Mouse (Mus musculus): ENCODE data around the gene Agrp. TPM values are rescaled to one million over a fixed set of nuclear protein-coding genes. Genes with fewer than 3 reads are reported as not detected.

Agrp gene
- total and polyA plus RNA-seq, 2 experiments from 2014 or later, result 0.53 TPM; not detected in 1

DNA sequence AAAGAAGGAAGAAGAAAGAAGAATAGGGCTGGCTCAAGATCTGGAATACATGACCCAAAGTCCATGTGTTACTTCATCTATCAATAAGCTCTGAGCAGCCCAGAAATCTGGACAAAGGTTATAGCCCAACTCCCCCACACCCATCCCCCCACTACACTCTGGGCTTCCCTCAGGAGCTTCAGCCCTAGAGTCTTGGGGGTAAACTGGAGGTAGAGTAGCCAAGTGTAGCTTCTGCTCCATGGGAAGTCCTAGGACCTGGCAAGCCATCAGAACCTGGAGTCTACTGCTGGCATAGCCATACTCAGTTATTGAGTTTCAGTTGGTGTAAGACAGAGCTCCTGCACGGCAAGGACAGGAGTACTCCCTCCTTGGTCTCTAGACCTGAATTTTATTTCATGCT lies 87.7 kb downstream of the Agrp start:
- no peak for ATAC-seq (ENCODE audit: insufficient read depth, low read depth)

DNA sequence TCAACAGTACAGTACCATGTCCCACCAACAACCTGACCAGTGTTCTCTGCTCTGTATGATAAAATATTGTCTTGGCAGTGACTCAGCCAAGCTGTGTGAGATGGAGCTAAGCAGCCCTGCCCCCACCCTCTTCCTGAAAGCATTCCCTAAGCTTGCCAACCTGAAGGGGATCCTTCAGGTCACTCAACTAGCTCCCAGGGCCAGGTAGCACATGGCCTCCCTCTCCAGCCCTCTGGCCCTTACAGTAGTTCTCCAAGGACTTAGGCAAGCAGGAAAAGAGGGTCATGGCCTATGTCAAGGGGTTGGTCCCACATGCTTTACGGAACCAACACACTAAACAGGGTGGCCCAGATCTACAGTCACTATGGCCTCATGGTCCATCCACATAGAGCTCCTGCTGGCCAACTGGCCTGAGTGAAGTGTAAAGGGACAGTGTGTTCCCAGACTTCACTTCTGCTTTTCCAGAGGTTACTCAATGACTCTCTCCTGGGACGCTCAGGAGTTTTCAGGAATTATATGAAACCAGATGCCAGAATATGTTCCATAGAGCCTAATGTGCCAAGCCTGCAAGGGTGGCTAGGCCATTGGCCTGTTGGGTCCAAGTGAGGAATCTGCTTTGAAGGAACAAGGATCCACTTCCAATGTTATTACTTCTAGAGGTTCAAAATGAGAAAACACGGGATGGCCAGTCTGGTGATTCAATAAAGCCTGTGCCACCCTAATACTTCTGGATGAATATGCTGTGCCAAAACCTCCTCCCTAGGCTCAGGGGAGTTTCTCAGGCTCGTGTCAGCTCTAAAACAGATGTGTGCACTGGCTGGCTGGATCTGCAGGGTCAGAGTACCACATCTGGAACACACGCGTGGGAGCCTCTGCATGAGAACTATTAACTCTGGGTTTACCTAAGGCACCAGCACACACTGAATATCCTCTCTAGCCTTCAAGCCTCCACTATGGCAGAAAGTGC lies 90.5 kb downstream of the Agrp start:
- Histone ChIP-seq H3K36me3 (replicated peaks; ENCODE audit: control insufficient read depth, insufficient read depth, low read length) (peaks cover 4% of the 10 kb centered on the region), H3K9me3 (replicated peaks; ENCODE audit: control insufficient read depth, low read length) (no peaks in the 10 kb centered on the region), H3K4me1 (ENCODE audit: control insufficient read depth, insufficient read depth) (peaks cover 36% of the 10 kb centered on the region), H3K27me3 (ENCODE audit: control insufficient read depth, insufficient read depth, low read length) (no peaks in the 10 kb centered on the region), H3K4me3 (ENCODE audit: low read depth, low read length) (no peak overlapping the region), H3K9ac (replicated peaks; ENCODE audit: low read depth, low read length) (no peak overlapping the region), H3K4me2 (ENCODE audit: low read depth, low read length) (no peak overlapping the region), H3K27ac (ENCODE audit: low read depth) (no peak overlapping the region)
- WGBS, result 79% methylated on average over 6 of the region's 6 CpGs
- TF ChIP-seq EP300 (IDR thresholded peaks at IDR 0.05; ENCODE audit: low read depth) (no peak), CTCF (IDR thresholded peaks at IDR 0.05; ENCODE audit: low read depth) (no peak)
- no peak for DNase-seq (ENCODE audit: low spot score)
- no peak for ATAC-seq (ENCODE audit: insufficient read depth, low read depth)

More for the DNA sequence above, 87.7 kb downstream of the Agrp start:
- no peak overlapping the region for H3K27ac ChIP-seq (ENCODE audit: low read depth)
- H3K9ac ChIP-seq (replicated peaks; ENCODE audit: low read depth, low read length), result no peak overlapping the region
- TF ChIP-seq CTCF (IDR thresholded peaks at IDR 0.05; ENCODE audit: low read depth) (no peak), EP300 (IDR thresholded peaks at IDR 0.05; ENCODE audit: low read depth) (no peak)
- no peaks in the 10 kb centered on the region for H3K27me3 ChIP-seq (ENCODE audit: control insufficient read depth, insufficient read depth, low read length)
- H3K4me2 ChIP-seq (ENCODE audit: low read depth, low read length), result no peak overlapping the region
- no peak overlapping the region for H3K4me3 ChIP-seq (ENCODE audit: low read depth, low read length)
- no peaks in the 10 kb centered on the region for H3K9me3 ChIP-seq (replicated peaks; ENCODE audit: control insufficient read depth, low read length)
- H3K4me1 ChIP-seq (ENCODE audit: control insufficient read depth, insufficient read depth), result peaks cover 24% of the 10 kb centered on the region
- no peak for DNase-seq (ENCODE audit: low spot score)
- 77% methylated on average over 1 of the region's 1 CpGs for WGBS
- H3K36me3 ChIP-seq (replicated peaks; ENCODE audit: control insufficient read depth, insufficient read depth, low read length), result no peaks in the 10 kb centered on the region

DNA sequence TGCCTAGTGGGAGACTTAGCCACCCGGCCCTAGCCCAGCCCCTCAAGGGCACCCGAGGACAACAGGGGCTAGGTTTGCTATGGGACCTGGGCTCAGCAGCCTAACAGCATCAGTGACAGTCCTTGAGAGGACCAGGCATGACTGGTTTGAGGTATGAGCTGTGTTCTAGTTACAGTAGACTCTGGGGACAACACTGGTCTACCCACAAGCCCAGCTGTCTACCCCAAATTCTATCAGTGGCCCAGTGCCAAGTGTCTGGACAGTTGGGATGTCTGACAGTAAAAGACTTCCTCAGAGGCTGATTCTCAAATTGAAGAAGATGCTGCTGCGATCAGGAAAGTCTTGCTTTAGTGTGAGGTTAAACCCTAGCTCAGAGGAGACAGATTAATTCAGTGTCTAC lies 91.9 kb downstream of the Agrp start:
- peak overlapping the region; percentile 41; the same call in 1 of the 2 replicates for H3K27ac ChIP-seq (ENCODE audit: low read depth)
- H3K9me3 ChIP-seq (replicated peaks; ENCODE audit: control insufficient read depth, low read length), result no peaks in the 10 kb centered on the region
- no peak overlapping the region for H3K4me2 ChIP-seq (ENCODE audit: low read depth, low read length)
- WGBS, result 53% methylated on average over 3 of the region's 3 CpGs
- ATAC-seq (ENCODE audit: insufficient read depth, low read depth) (no peak), DNase-seq (ENCODE audit: low spot score) (no peak)
- H3K27me3 ChIP-seq (ENCODE audit: control insufficient read depth, insufficient read depth, low read length), result no peaks in the 10 kb centered on the region
- TF ChIP-seq CTCF (IDR thresholded peaks at IDR 0.05; ENCODE audit: low read depth) (no peak), EP300 (IDR thresholded peaks at IDR 0.05; ENCODE audit: low read depth) (no peak)
- H3K4me3 ChIP-seq (ENCODE audit: low read depth, low read length), result no peak overlapping the region
- H3K9ac ChIP-seq (replicated peaks; ENCODE audit: low read depth, low read length), result no peak overlapping the region
- peaks cover 5% of the 10 kb centered on the region for H3K36me3 ChIP-seq (replicated peaks; ENCODE audit: control insufficient read depth, insufficient read depth, low read length)
- H3K4me1 ChIP-seq (ENCODE audit: control insufficient read depth, insufficient read depth), result peaks cover 36% of the 10 kb centered on the region

DNA sequence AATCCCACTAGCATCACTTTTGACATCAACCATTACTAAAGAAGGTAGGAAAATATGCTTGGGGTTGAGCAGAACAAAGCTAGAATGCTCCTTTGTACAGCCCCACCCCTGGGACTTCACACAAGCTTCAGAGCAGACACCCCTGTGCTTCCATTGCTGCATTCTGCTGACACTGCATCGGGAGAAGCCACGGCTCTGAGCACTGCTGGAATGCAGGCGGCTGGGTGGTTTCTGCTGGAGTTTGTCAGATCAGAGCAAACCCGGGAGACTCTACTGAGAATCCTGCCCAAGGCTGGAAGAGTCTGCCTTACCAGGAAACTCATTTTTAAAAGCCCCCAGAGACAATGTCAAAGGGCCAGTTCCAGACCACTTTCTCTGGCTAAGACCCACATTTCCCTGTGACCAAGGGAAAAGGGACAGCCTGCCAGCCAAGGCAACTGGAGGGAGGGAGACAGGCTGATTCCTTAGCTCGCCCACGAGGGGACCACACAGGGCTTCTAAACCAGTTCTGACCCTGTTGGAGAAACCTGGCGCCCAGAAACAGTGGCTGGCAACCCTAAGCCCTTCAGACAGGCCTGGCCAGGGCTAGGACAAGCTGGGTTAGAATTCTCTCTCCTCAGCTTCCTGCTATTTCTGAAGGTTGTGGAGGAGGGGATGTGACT lies 92.5 kb downstream of the Agrp start:
- WGBS, result 39% methylated on average over 7 of the region's 7 CpGs

DNA sequence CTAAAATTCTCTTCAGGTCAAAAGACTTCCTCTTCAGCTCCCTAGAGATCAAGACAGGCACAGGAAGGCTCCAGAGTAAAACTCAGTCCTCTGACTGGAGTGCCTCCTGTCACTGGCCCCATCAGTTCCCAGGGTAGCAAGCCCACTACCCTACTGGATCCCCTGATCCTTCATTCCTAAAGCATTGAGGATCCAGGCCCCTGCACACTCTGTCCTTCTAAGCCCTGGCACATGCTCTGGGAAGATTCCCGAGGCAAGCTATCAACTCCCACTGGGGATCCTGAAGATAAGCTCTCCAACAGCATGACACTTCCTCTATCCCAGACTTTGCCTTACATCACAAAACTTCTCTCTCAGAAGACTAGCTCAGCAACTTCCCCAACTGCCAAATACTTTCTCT lies 93.5 kb downstream of the Agrp start:
- Histone ChIP-seq H3K36me3 (replicated peaks; ENCODE audit: control insufficient read depth, insufficient read depth, low read length) (peaks cover 16% of the 10 kb centered on the region), H3K27ac (ENCODE audit: low read depth) (peak overlapping the region; percentile 41), H3K4me3 (ENCODE audit: low read depth, low read length) (no peak overlapping the region), H3K4me2 (ENCODE audit: low read depth, low read length) (no peak overlapping the region), H3K9me3 (replicated peaks; ENCODE audit: control insufficient read depth, low read length) (no peaks in the 10 kb centered on the region), H3K9ac (replicated peaks; ENCODE audit: low read depth, low read length) (no peak overlapping the region), H3K4me1 (ENCODE audit: control insufficient read depth, insufficient read depth) (peaks cover 36% of the 10 kb centered on the region), H3K27me3 (ENCODE audit: control insufficient read depth, insufficient read depth, low read length) (no peaks in the 10 kb centered on the region)
- 5% methylated on average over 1 of the region's 1 CpGs for WGBS
- DNase-seq (ENCODE audit: low spot score) (peak; percentile 22), ATAC-seq (ENCODE audit: insufficient read depth, low read depth) (no peak)
- no peak for TF ChIP-seq EP300 (IDR thresholded peaks at IDR 0.05; ENCODE audit: low read depth)
- TF ChIP-seq CTCF (IDR thresholded peaks at IDR 0.05; ENCODE audit: low read depth), result no peak

More for the DNA sequence above, 92.5 kb downstream of the Agrp start:
- Histone ChIP-seq H3K4me1 (ENCODE audit: control insufficient read depth, insufficient read depth) (peaks cover 36% of the 10 kb centered on the region), H3K36me3 (replicated peaks; ENCODE audit: control insufficient read depth, insufficient read depth, low read length) (peaks cover 6% of the 10 kb centered on the region), H3K9ac (replicated peaks; ENCODE audit: low read depth, low read length) (no peak overlapping the region), H3K27ac (ENCODE audit: low read depth) (peak overlapping the region; percentile 41), H3K4me2 (ENCODE audit: low read depth, low read length) (no peak overlapping the region), H3K9me3 (replicated peaks; ENCODE audit: control insufficient read depth, low read length) (no peaks in the 10 kb centered on the region), H3K4me3 (ENCODE audit: low read depth, low read length) (no peak overlapping the region), H3K27me3 (ENCODE audit: control insufficient read depth, insufficient read depth, low read length) (no peaks in the 10 kb centered on the region)
- TF ChIP-seq EP300 (IDR thresholded peaks at IDR 0.05; ENCODE audit: low read depth) (no peak), CTCF (IDR thresholded peaks at IDR 0.05; ENCODE audit: low read depth) (no peak)
- DNase-seq (ENCODE audit: low spot score) (peak; percentile 33), ATAC-seq (ENCODE audit: insufficient read depth, low read depth) (peak; percentile 31; the same call in 1 of the 2 replicates)

Data from heart, postnatal 0 days (tissue).